Mouse (Mus musculus) Patski (cell line): Measurements from ENCODE around the gene Spag7. TPM values are rescaled to one million over a fixed set of nuclear protein-coding genes. Genes with fewer than 3 reads are reported as not detected.

Source experiments
- ATAC-seq: fragments of 100-300 bp; one replicate; pipeline ENCODE4 v1.8.0; 2021
- CTCF ChIA-PET: fragments of 350-600 bp; sonication (Branson Sonifier 250); formaldehyde crosslinking; loops from one replicate; lab custom pipeline; 2022; ENCODE audit warnings: inconsistent platforms; lab: Charles Lee
- POLR2A ChIA-PET: fragments of 350-600 bp; sonication (Branson Sonifier 250); formaldehyde crosslinking; loops from one replicate; lab custom pipeline; 2022; ENCODE audit warnings: antibody characterized with exemption, inconsistent platforms; lab: Charles Lee
- DNase-seq: peaks from one replicate; pipeline ENCODE4 v3.0.0-alpha.2; 2011; ENCODE audit warnings: low read depth, low spot score
- H3K27me3 ChIP-seq: fragments of 371-371 bp; one replicate; pipeline ENCODE4 v1.5.1; 2021
- CTCF ChIP-seq: fragments of 100-300 bp; IDR thresholded peaks from one replicate; pipeline ENCODE4 v1.5.1; 2021
- in situ Hi-C: fragments of 300-500 bp; cut with MboI; formaldehyde crosslinking; loops from 3 replicates; pipeline ENCODE4 v1.11.1; 2018; ENCODE audit warnings: low pct_unique_long_range_greater_than_20kb, mixed read lengths
- polyA plus RNA-seq: library from polyadenylated mRNA; unstranded; gene quantifications from one replicate; pipeline ENCODE4 v1.2.3, GENCODE M21; 2021

Gene Spag7
- polyA plus RNA-seq, 1 experiment from 2014 or later = 155 TPM

DNA sequence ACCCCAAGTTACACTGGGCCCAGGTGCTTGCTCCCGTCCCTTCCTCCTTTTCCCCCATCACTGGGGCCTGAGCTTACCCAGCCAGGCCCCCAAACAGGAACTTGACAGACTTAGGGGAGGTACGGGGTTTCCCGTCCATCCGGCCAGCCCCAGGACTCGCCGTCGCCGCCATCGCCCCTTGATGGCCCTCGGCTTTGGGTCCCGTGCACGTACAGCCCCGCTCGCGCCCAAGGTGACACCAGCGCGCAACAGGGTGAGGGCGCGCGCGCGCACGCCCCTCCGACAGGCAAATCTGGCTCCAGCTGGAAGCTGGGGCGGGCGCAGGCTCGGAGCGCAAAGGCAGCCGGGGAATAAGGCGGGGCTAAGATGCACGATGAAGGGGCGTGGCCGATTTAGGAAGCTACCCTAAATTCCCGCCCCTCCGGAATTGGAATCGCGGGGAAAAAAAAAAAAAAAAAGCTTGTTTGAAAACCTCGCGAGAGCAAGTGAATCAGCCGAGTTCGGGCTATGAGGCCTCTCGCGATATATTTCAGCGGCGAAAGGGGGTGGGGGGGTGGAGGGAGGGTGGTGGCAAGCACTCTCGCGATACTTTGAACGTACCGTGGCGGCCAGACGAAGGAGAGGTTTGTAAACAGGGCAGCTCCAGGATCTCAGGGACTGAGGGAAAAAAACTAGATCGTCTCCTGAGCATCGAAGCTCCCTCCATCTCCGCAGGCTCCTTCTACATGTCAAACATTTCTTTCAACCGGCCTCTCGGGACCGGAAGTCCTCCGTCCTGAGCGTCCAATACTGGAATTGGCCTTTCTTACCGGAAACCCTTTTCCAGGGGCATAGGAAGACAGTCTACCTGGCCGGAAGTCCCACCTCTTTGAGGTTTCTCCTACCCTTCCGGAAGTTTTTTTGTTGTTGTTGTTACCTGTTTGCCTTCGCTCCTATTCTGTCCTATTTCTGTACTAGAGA is 22.2 kb downstream of the Spag7 start, which contains the start of the genes Rnf167 and Slc25a11:
Gene Rnf167, plus strand, starts transcription at position 545 of the 960 bp plus-strand sequence.
Gene Slc25a11, minus strand, starts transcription at position 789 of the 960 bp plus-strand sequence.
- ChIA-PET POLR2A (interaction anchor here (0.6 to 4.2 kb wide), 8 partner anchors 9 to 1793 kb away, joined by 3 to 21 read pairs (median 4); partner anchors contain the start of genes Camta2 and Spag7), CTCF (interaction anchor here (0.8 to 1.5 kb wide), 4 partner anchors 12 to 108 kb away, joined by 3 read pairs; no protein-coding TSS in a partner anchor)
- no peak for TF ChIP-seq CTCF
- DNase-seq (peak; percentile 98), ATAC-seq (peak; percentile 65)
- no peaks in the 10 kb centered on the region for H3K27me3 ChIP-seq
- in situ Hi-C loops = no loop called here

DNA sequence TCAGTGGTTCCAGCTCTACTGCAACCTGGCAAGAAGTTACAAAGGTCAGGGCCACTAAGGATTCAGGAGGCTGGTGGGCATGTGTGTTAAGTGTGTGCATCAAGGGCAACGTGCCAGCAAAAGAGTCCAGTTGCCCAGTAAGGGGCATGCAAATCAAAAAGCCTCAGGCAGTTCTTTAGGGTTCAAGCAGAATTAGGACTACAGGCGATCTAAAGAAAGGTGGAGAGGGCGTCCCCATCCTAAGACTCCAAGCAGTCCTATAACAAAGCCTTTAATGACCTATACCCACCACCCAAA is 23.0 kb downstream of the Spag7 start:
- peak; percentile 2 for ATAC-seq
- ChIA-PET CTCF (no interaction called here), POLR2A (interaction anchor here (1.0 to 4.2 kb wide), 4 partner anchors 15 to 82 kb away, joined by 4 to 21 read pairs (median 6); partner anchors contain the start of genes Camta2 and Spag7)
- in situ Hi-C loops = no loop called here
- H3K27me3 ChIP-seq = no peaks in the 10 kb centered on the region
- no peak for DNase-seq
- TF ChIP-seq CTCF = no peak

DNA sequence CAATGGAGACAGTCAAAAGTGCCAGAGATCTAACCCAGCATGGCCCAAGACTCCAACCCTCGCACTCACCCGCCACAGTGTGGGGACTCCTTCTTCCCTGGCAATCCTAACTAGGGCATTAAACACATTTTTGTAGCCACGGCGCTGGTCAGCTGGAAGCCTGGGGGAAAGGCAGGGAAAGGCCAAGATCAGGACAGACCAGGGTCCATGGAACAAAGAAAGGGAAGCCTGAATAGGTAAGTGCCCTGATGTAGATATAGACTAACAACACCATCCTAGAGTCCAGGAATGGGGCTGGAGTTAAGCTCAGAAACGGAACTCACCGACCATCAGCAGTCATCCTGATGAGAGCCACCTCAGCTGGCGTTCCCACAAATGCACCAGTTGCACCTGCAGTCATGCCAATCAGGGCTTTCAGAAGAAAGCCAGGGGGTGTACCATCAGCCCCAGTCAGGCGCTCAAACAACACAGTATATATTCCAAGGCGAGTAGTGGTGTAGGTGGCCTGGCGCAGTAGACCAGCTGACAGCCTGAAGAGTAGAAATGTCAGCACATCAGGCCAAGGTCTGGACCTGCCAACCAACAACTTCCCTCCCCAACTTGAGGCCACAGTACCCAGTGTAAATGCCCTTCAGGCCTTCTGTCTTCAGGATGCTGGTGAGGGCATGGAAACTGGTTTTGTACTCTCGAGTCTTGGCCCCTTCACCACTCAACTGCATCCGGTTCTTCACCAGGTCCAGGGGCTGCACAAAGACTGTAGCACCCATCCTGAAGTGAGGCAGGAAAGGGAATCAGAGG is 23.6 kb downstream of the Spag7 start:
- ATAC-seq (no peak), DNase-seq (no peak)
- in situ Hi-C loops = no loop called here
- H3K27me3 ChIP-seq = no peaks in the 10 kb centered on the region
- TF ChIP-seq CTCF = no peak
- CTCF ChIA-PET = interaction anchor here (1.1 kb wide), 1 partner anchor 21 kb away, joined by 3 read pairs; no protein-coding TSS in a partner anchor
- POLR2A ChIA-PET = interaction anchor here (1.2 to 3.2 kb wide), 2 partner anchors 15 to 42 kb away, joined by 3 to 7 read pairs; partner anchors contain the start of gene Camta2

DNA sequence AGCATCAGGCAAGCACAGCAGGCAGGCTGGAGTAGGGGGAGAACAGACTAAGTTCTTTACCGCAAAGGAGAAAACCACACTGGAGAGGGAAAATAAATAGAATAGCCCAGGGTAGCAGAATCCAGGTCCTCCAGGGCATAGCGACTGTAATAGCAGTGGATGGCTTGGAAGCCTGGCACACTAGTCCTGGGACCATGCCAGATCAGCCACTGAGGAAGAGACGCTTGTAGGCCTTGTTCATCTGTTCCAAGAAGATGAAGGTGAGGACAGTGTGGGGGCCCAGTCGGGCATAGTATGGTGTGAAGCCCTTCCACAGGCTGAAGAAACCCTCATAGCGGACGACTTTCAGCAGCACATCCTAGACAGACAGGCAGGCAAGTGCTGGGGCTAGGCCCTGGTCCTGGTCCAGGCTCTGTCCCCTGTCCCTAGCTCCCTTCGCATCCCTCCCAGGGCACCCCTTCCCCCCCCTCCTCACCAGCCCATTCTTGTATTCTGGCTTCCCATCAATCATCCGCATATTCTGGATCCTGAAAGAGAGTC is 24.6 kb downstream of the Spag7 start:
- no peak for DNase-seq
- in situ Hi-C loops = no loop called here
- no peak for TF ChIP-seq CTCF
- no peaks in the 10 kb centered on the region for H3K27me3 ChIP-seq
- CTCF ChIA-PET = interaction anchor here (1.1 kb wide), 1 partner anchor 20 kb away, joined by 3 read pairs; no protein-coding TSS in a partner anchor
- no peak for ATAC-seq
- POLR2A ChIA-PET = interaction anchor here (1.2 kb wide), 1 partner anchor 14 kb away, joined by 3 read pairs; no protein-coding TSS in a partner anchor

DNA sequence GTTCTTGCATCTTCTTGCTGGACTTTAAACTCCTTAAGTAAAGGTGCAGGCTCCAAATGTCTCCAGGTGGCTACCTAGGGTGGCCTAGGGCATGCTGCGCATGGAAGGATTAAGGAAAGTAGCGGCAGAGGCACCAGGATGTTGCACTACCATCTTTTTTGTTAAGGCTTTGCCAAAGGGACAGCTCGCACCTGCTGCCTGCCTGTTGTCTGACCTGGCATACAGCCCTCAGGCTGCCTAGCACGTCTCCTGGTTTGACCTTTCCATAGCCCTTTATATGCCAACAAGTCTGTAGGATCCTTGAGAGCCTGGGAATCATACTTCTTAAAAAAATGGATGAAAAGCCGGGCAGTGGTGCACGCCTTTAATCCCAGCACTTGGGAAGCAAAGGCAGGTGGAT is 26.2 kb downstream of the Spag7 start:
- POLR2A ChIA-PET = no interaction called here
- ATAC-seq (no peak), DNase-seq (no peak)
- in situ Hi-C loops = no loop called here
- CTCF ChIA-PET = no interaction called here
- no peak for TF ChIP-seq CTCF
- H3K27me3 ChIP-seq = no peaks in the 10 kb centered on the region

DNA sequence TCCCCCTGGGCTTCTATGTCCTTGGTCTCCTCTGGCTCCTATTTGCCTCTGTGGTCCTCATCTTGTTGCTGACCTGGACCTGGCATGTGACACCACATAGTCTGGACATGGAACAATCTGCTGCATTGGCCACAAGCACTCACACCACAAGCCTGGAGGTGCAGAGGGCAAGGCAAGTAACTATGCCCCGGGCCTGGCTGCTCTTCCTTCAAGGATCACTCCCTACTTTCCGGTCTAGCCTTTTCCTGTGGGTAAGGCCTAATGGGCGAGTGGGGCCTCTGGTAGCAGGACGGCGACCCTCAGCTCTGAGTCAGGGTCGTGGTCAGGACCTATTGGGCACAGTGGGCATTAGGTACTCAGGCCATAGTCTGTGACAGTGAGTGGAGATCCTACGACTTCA is 28.0 kb downstream of the Spag7 start:
- in situ Hi-C loops = no loop called here
- DNase-seq (no peak), ATAC-seq (no peak)
- no peaks in the 10 kb centered on the region for H3K27me3 ChIP-seq
- no peak for TF ChIP-seq CTCF
- ChIA-PET CTCF (no interaction called here), POLR2A (interaction anchor here (1.0 kb wide), 1 partner anchor 14 kb away, joined by 4 read pairs; no protein-coding TSS in a partner anchor)

DNA sequence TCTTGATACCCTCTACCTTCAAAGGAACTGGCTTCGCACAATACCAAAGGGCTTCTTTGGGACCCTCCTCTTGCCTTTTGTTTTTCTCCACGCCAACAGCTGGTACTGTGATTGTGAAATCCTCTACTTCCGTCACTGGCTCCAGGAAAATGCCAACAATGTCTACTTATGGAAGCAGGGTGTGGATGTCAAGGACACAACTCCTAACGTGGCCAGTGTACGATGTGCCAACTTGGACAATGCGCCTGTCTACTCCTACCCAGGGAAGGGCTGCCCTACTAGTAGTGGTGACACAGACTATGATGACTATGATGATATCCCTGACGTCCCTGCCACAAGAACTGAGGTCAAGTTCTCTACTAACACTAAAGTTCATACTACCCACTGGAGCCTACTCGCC is 29.2 kb downstream of the Spag7 start:
- no peaks in the 10 kb centered on the region for H3K27me3 ChIP-seq
- no peak for TF ChIP-seq CTCF
- ChIA-PET CTCF (no interaction called here), POLR2A (no interaction called here)
- in situ Hi-C loops = no loop called here
- DNase-seq = no peak
- ATAC-seq = no peak

DNA sequence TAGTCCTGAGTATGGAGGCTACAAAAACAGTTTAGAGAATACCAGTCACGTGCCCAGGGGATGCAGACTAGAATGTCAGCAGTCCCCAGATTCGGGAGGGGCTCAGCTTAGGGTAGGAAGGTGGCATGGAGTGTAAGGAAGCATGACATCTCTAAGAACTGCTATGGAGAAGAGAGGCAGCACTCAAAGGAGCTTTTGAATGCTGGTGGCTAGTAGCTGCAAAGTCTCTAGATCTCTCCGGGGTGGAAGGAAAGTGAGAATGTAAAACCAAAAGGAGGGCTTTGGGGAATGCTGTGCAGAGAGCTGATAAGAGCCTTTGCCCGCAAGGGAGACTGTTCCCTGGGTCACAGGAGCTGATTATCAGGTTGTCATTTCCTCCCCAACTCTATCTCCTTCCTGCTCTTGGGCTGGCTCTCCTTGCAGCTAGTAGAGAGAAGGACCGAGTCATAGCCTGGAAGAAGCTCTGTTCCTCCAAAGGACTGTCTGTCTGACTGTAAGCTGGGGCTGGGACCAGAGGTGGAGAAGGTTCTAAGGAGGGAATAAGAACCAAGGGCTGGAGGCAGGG is 30.4 kb downstream of the Spag7 start, which contains the start of gene Gp1ba:
Gene Gp1ba, plus strand, starts transcription at position 409 of the 565 bp plus-strand sequence.
- no peak for DNase-seq
- CTCF ChIA-PET = no interaction called here
- POLR2A ChIA-PET = interaction anchor here (1.4 kb wide), 1 partner anchor 12 kb away, joined by 4 read pairs; no protein-coding TSS in a partner anchor
- no peak for TF ChIP-seq CTCF
- in situ Hi-C loops = no loop called here
- no peak for ATAC-seq
- no peaks in the 10 kb centered on the region for H3K27me3 ChIP-seq

DNA sequence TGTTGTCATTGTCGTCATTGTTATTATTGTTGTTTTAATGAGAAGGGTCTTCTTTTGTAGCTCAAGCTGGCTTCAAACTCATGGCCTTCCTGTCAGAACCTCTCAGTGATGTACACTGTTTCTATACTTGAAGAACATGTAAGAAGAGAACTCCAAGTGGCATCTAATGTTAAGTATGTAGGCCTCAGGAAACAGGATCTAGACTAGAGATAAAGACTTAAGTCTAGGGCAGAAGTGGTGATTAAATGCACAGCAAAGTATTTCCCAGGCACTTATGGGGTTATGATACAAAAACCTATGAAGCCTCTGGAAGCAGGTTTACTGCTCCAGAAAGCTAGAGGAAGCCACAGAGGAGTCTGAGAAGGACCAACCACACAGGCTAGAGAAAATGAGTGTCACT is 30.9 kb downstream of the Spag7 start:
- ChIA-PET CTCF (interaction anchor here (0.7 kb wide), 1 partner anchor 8 kb away, joined by 3 read pairs; no protein-coding TSS in a partner anchor), POLR2A (interaction anchor here (1.4 kb wide), 1 partner anchor 12 kb away, joined by 4 read pairs; no protein-coding TSS in a partner anchor)
- H3K27me3 ChIP-seq = no peaks in the 10 kb centered on the region
- in situ Hi-C loops = no loop called here
- no peak for TF ChIP-seq CTCF
- ATAC-seq (no peak), DNase-seq (no peak)
